Mouse (Mus musculus): ENCODE data around the gene Pdpk1. TPM values are rescaled to one million over a fixed set of nuclear protein-coding genes. Genes with fewer than 3 reads are reported as not detected.

Pdpk1 gene
- total RNA-seq, 2 experiments from 2014 or later = 54.4 to 57.5 TPM

DNA sequence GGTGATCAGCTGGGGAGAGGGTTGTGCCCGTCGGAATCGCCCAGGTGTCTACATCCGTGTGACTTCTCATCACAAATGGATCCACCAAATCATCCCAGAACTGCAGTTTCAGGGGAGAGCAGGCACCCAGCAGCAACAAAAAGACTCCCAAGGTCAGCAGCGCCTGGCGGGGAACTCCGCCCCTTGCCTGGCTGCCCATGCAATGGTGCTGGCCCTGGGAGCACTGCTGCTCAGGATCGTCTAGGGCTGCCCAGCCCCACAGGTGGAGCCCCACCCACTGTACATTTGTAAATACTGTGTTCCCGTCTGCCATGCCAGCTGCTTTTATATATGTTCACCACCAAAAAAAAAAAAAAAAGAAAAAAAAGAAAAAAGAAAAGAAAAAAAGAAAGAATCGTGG lies 105.1 kb downstream of the Pdpk1 start:
- DNase-seq (ENCODE audit: low spot score in 2 of 2) = no peak

DNA sequence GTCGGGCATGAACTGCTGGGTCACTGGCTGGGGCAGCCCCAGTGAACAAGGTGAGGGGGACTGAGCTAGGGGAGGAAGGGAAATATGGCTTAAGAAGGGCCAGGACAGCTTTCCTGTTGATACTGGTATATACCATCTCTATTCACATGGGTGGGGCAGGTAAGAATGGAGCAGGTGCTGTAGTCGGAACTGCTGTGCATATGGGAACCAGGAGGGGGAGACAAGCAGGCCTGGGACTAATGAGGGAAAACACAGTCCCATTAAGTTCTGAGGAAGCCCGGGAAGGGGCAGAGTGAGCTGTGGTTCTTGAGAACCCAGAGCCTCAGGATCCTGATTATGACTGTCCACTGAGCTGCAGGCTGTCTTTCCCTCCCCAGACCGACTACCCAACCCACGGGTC lies 106.2 kb downstream of the Pdpk1 start:
- DNase-seq (ENCODE audit: low spot score in 2 of 2) = no peak

DNA sequence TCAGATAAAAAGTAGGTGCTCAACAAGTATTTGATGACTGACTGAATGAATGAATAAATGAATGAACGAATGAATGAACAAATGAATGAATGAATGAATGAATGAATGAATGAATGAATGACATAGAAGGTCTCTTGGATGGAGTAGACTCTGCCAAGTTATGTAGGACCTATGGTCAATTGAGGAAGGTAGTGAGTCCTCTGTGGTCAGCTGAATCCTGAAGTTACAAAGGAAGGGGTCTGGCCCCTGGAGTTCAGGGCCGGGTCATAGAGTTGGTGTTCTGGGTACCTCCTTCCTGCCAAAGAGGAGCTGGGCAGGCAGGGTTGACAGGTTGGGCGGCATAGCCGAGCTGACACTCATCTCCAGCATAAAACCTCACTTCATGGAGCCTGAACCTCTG lies 112.9 kb downstream of the Pdpk1 start, which contains the start of gene Prss27:
Gene Prss27 (plus strand): TSS at position 301 of the 400 bp plus-strand sequence.
- DNase-seq (ENCODE audit: low spot score in 2 of 2) = no peak

DNA sequence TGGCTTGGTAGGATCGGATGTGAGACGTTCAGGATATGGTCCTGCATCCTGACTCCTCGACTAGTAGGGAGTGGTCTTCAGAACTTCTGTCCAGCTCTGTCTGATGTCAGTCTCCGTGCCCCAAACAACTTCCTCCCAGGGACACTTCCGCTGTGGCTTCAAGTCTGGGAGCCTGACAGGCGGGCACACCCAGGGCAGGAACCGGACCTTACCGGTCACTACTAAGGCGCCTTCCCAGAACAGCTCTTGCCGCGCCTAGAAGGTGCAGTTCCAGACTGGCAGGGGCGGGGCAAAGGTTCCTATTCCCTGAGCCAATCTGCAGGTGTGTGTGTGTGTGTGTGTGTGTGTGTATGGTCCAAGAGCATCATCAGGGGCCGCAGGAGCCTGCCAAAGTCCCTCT lies 113.4 kb downstream of the Pdpk1 start:
- DNase-seq (ENCODE audit: low spot score in 2 of 2) = no peak

DNA sequence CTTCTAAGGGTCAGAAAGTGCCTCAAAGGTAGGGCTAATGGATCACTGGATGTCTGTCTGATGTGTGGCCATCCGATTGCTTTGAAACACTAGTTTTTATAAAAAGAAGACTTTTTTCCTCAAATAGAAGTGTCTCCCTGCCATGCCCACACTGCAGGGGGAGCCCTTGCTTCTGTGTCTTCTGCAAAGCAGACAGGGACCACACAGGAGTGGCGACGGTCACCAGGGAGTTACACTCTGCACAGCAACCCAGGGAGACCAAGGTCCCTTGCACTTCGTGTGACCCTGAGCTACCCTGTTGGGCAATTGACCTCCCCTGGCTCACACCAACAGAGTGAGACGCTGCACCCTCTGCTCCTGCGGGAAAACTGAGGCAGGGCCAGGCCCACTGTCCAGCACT lies 113.8 kb downstream of the Pdpk1 start:
- no peak for DNase-seq (ENCODE audit: low spot score in 2 of 2)

DNA sequence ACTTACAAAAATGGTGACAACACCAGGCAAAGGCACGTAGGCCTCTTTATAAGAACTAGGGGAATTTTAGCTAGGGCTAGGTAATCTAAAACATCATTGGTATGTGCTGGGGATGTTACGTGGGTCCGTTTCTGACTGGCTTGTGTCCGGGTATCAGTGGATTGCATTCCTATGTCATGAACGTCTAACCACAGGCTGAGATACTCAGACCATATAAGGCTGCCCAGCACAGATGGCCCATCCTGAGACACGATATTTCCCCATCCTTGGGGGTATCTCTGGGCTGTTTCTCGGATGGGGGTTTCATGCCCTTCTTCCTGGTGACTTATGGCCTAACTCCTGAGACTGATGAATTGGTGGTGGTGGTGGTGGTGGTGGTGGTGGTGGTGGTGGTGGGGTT lies 115.6 kb downstream of the Pdpk1 start:
- no peak for DNase-seq (ENCODE audit: low spot score in 2 of 2)

DNA sequence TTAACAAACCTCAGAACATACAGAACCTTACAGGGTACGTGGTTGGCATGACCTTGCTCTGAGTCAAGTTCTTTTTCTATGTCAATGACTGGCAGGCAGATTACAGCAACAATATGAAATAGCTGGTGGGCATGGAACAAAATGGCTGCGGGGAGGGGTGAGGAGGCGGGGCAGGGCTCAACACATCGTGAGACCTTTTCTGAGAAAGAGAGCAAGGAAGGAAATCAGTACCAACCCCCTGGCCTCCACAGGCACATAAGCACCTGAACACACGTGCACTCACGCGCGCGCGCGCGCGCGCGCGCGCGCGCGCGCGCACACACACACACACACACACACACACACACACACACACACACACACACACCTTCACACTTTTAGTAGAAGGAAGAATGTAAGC lies 120.2 kb downstream of the Pdpk1 start:
- no peak for DNase-seq (ENCODE audit: low spot score in 2 of 2)

DNA sequence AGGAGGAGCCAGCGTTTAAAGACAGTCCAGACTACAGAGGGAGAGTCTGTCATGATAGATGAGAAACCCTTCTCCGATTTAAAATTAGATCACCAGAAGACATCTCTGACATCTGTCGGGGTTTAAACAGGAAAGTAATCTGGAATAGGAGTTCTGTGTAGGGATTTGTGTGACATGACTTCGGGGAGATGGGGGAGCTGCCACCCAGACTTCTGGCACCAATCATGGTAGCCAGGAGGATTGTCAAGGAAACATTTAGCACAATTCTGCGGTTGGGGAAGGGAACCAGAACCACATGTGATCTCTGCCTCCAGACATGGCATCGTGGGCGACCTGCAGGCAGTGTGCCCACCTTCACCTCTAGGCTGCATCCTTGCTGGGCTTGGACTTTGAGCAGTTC lies 121.2 kb downstream of the Pdpk1 start:
- DNase-seq (ENCODE audit: low spot score in 2 of 2) = no peak

Other genes with a start within 250 kb of the Pdpk1 start
- gene Dcpp3, start 233.5 kb downstream of the Pdpk1 start, total RNA-seq (2021) = not detected
- gene Sbp, start 209.3 kb downstream of the Pdpk1 start, total RNA-seq (2021) = not detected
- gene Sbpl, start 195.7 kb downstream of the Pdpk1 start, total RNA-seq (2021) = not detected
- under 1 TPM in 1 of 2 experiments, not detected in 1; 0.64 TPM for gene Prss30, start 170.4 kb downstream of the Pdpk1 start, total RNA-seq (2021)
- not detected for gene Prss22, start 152.8 kb downstream of the Pdpk1 start, total RNA-seq (2021)
- gene Prss27, start 112.8 kb downstream of the Pdpk1 start, total RNA-seq (2021) = 1 to 10 TPM in 1 of 2 experiments, under 1 TPM in 1; 0.23 to 1.3 TPM
- 10 to 100 TPM; 11.1 to 12.2 TPM for gene Kctd5, start 77.4 kb downstream of the Pdpk1 start, total RNA-seq (2021)
- 10 to 100 TPM; 23.8 to 29.2 TPM for gene Amdhd2, start 12.8 kb upstream of the Pdpk1 start, total RNA-seq (2021)
- gene Atp6v0c, start 18.8 kb upstream of the Pdpk1 start, total RNA-seq (2021) = 100 to 1,000 TPM; 434 to 484 TPM
- gene Tbc1d24, start 54.6 kb upstream of the Pdpk1 start, total RNA-seq (2021) = 10 to 100 TPM; 11.0 to 14.3 TPM
- 1 to 10 TPM; 1.5 to 2.1 TPM for gene Ntn3, start 58.6 kb upstream of the Pdpk1 start, total RNA-seq (2021)
- 1 to 10 TPM; 3.5 to 7.1 TPM for gene Tedc2, start 69.9 kb upstream of the Pdpk1 start, total RNA-seq (2021)
- 1 to 10 TPM; 2.2 to 2.3 TPM for gene Ccnf, start 100.6 kb upstream of the Pdpk1 start, total RNA-seq (2021)
- gene Abca17, start 200.1 kb upstream of the Pdpk1 start, total RNA-seq (2021) = under 1 TPM in 1 of 2 experiments, not detected in 1; 0.10 TPM
- gene Abca3, start 201.0 kb upstream of the Pdpk1 start, total RNA-seq (2021) = 10 to 100 TPM; 23.2 to 27.7 TPM

All from adrenal gland, adult 18-20 months (tissue).